Mouse (Mus musculus): Measurements from ENCODE around the gene Setd4. TPM values are rescaled to one million over a fixed set of nuclear protein-coding genes. Genes with fewer than 3 reads are reported as not detected.

The Setd4 gene
- total RNA-seq, 1 experiment from 2014 or later: 13.3 TPM

DNA sequence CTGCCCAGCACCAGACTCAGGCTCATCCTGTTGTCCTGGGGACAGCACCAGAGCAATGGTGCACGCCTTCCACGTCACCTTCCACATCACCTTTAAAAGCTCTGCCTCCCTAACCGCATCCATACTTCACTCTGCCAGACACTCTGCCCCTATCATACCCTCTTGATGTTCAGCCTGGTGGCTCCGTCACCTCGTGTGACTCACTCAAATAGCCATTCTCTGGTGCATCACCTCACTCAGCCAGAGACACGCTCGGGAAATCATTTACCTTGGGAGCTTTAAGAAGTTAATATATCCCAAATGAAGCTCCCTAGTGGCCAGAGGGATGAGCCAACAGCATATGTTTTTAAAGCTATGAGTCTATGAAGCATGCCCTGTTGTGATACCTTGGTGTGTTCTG lies 7.1 kb downstream of the Setd4 start:
- ATAC-seq (replicated peaks in 1 of 2; ENCODE audit: insufficient read depth in 1 of 2, low FRiP score in 2 of 2, low TSS enrichment in 1 of 2, low read depth in 1 of 2, poor library complexity in 2 of 2, severe bottlenecking in 2 of 2): no peak

- ATAC-seq (replicated peaks in 1 of 2; ENCODE audit: insufficient read depth in 1 of 2, low FRiP score in 2 of 2, low TSS enrichment in 1 of 2, low read depth in 1 of 2, poor library complexity in 2 of 2, severe bottlenecking in 2 of 2): no peak
These were observed 8.1 kb downstream of the Setd4 start for GRCm38 (mm10) chr16:93595766-93596165.

- no peak for ATAC-seq (replicated peaks in 1 of 2; ENCODE audit: insufficient read depth in 1 of 2, low FRiP score in 2 of 2, low TSS enrichment in 1 of 2, low read depth in 1 of 2, poor library complexity in 2 of 2, severe bottlenecking in 2 of 2)
These were observed 9.4 kb downstream of the Setd4 start for GRCm38 (mm10) chr16:93594448-93594847.

DNA sequence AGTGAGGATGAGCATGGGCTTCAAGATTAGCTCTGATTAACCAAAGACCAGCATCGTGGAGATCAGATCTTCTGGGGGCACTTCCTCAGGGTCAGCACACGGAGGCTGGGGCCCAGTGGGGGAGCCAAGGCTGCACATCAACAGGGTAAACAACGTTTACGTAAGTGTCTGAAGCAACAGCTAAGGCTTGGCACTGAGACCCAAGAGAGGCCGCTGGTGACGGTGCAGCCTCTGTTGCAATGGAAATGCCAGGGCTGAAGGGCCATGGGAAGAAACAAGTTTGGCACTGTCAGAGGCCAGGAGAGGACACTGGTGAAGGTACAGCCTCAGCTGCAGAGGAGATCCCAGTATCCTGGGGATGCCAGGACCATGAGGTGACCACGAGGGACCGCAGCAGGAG lies 10.5 kb downstream of the Setd4 start:
- no peak for ATAC-seq (replicated peaks in 1 of 2; ENCODE audit: insufficient read depth in 1 of 2, low FRiP score in 2 of 2, low TSS enrichment in 1 of 2, low read depth in 1 of 2, poor library complexity in 2 of 2, severe bottlenecking in 2 of 2)

DNA sequence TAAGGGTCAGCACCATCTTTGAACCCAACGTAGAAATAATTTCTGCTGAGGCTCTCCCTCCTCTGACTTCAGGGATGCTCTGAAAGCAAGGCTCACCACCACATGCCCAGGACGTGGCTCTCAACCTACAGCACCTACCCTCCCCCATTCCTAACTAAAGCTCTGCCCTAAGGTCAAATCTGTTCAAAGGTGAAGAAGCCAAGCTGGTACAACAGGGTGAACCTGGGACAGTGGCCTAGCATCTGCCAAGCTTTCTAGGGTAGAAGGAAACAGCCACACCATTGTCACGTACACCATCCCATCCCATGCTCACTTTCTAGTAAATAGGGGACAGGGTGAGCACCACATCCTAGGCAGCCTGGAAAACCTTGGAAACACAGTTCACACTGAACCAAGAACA lies 11.2 kb downstream of the Setd4 start:
- no peak for ATAC-seq (replicated peaks in 1 of 2; ENCODE audit: insufficient read depth in 1 of 2, low FRiP score in 2 of 2, low TSS enrichment in 1 of 2, low read depth in 1 of 2, poor library complexity in 2 of 2, severe bottlenecking in 2 of 2)

- ATAC-seq (replicated peaks in 1 of 2; ENCODE audit: insufficient read depth in 1 of 2, low FRiP score in 2 of 2, low TSS enrichment in 1 of 2, low read depth in 1 of 2, poor library complexity in 2 of 2, severe bottlenecking in 2 of 2): no peak
These were observed 12.1 kb downstream of the Setd4 start for GRCm38 (mm10) chr16:93591450-93592430.

- ATAC-seq (replicated peaks in 1 of 2; ENCODE audit: insufficient read depth in 1 of 2, low FRiP score in 2 of 2, low TSS enrichment in 1 of 2, low read depth in 1 of 2, poor library complexity in 2 of 2, severe bottlenecking in 2 of 2): no peak
These were observed 12.9 kb downstream of the Setd4 start for GRCm38 (mm10) chr16:93590915-93591314.

GRCm38 (mm10) chr16:93588281-93588680 lies 15.6 kb downstream of the Setd4 start:
- no peak for ATAC-seq (replicated peaks in 1 of 2; ENCODE audit: insufficient read depth in 1 of 2, low FRiP score in 2 of 2, low TSS enrichment in 1 of 2, low read depth in 1 of 2, poor library complexity in 2 of 2, severe bottlenecking in 2 of 2)

DNA sequence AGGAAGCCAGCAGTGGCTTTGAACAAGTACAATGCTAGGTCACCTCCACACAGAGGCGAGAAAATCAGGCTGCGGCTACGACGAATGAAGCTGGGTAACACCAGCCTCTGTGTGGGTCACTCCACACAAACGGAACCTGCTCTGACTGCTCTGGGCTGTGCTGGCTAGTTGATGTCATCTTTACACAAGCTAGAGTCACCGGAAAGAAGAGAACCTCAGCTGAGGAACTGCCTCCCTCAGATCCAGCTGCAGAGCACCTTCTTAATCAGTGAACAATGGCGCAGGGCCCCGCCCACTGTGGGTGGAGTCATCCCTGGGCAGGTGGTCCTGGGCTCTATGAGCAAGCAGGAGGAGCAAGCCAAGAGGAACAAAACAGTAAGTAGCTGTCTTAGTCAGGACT lies 17.5 kb downstream of the Setd4 start:
- ATAC-seq (replicated peaks in 1 of 2; ENCODE audit: insufficient read depth in 1 of 2, low FRiP score in 2 of 2, low TSS enrichment in 1 of 2, low read depth in 1 of 2, poor library complexity in 2 of 2, severe bottlenecking in 2 of 2): peak; percentile 17 to 25; a peak in 2 of 4 replicates

GRCm38 (mm10) chr16:93585703-93586205 lies 18.1 kb downstream of the Setd4 start:
- peak; percentile 37 to 65; a peak in 3 of 4 replicates for ATAC-seq (replicated peaks in 1 of 2; ENCODE audit: insufficient read depth in 1 of 2, low FRiP score in 2 of 2, low TSS enrichment in 1 of 2, low read depth in 1 of 2, poor library complexity in 2 of 2, severe bottlenecking in 2 of 2)

GRCm38 (mm10) chr16:93584976-93585702 lies 18.7 kb downstream of the Setd4 start:
- no peak; a peak in 1 of 4 replicates for ATAC-seq (replicated peaks in 1 of 2; ENCODE audit: insufficient read depth in 1 of 2, low FRiP score in 2 of 2, low TSS enrichment in 1 of 2, low read depth in 1 of 2, poor library complexity in 2 of 2, severe bottlenecking in 2 of 2)

DNA sequence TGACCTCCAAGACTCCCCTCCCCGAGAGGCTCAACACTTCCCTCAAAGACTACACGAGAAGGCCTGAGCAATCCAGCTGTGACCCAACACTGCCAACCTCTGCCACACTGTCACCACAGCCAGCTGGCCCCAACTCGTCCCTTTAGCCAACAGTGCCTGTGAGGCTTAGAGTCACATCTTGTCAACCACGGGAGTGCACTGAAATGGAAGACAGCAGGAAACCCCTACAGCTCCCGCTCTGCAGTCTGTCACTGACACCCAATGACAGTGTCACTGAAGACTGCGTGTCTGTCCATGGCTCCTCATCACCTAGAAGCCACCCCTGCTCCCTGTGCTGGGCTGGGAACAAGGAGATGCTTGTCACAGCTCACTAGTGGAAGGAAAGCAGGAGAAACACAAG lies 22.7 kb downstream of the Setd4 start:
- ATAC-seq (replicated peaks in 1 of 2; ENCODE audit: insufficient read depth in 1 of 2, low FRiP score in 2 of 2, low TSS enrichment in 1 of 2, low read depth in 1 of 2, poor library complexity in 2 of 2, severe bottlenecking in 2 of 2): no peak

DNA sequence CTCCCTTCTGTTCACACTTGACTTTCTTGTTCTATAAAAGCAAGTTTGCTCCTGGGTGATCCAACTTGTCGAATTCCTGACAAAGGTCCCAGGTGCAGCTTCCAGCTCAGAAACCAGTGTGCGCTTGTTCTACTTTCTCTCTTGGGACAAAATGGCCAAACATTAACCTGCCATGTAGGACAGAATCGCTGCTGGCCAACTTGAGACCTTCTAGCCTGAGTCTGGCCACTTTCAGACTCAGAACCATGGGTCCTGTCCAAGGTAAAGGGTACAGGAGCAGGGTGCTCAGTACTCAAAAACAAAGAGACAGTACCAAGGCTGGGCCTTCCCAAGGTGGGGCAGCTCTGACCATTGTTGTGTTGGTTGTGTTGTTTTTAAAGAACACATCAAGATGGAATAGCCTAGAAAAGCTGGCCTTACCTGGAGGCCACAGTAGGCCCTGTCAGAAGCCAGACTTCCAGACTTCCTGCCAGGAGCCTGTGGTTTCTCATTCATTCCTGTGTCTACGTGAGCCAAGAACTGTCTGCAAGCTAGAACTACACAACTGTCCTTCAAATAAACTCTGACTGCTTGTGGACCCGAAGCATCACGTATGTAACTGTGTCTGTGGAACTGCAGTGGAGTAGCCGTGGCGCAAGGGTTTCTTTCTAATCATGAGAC lies 25.4 kb downstream of the Setd4 start:
- no peak for ATAC-seq (replicated peaks in 1 of 2; ENCODE audit: insufficient read depth in 1 of 2, low FRiP score in 2 of 2, low TSS enrichment in 1 of 2, low read depth in 1 of 2, poor library complexity in 2 of 2, severe bottlenecking in 2 of 2)

GRCm38 (mm10) chr16:93576412-93577082 lies 27.3 kb downstream of the Setd4 start:
- ATAC-seq (replicated peaks in 1 of 2; ENCODE audit: insufficient read depth in 1 of 2, low FRiP score in 2 of 2, low TSS enrichment in 1 of 2, low read depth in 1 of 2, poor library complexity in 2 of 2, severe bottlenecking in 2 of 2): peak; percentile 51 to 61; a peak in 3 of 4 replicates

- ATAC-seq (replicated peaks in 1 of 2; ENCODE audit: insufficient read depth in 1 of 2, low FRiP score in 2 of 2, low TSS enrichment in 1 of 2, low read depth in 1 of 2, poor library complexity in 2 of 2, severe bottlenecking in 2 of 2): no peak
These were observed 28.3 kb downstream of the Setd4 start for GRCm38 (mm10) chr16:93575574-93575973.

DNA sequence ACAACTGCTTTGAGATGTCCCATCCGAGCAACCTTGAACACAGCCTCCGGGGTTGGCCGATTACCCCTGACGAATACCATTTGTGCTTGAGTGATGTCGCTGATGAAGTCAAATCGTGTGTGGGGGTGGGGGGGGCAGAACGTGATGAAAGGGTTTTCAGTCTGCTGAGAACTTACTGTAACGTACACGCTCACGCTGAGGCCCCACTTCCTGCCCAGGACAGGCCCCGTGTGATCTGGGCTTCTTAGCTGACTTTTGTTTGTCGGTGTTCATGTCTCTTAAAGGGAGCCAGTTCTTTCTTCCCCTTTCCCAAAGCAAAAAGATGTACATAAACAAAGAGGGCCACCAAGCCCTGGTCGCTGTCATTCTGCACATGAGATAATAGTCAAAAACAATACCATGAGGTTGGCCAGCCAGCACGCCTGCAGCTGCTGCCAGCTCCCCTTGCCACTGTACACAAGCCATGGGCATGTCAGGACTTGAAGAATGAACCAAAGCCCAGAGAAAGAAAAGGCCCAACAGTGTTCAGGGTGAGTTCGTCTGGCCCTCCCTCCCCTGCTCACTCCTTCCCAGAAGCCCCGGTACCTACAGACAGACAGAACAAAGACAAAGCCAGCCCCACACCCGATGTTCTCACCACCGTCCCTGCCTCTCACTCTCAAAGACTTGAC lies 29.2 kb downstream of the Setd4 start:
- 0 out of 4 replicates have a peak, but pooled peaks of 1 of the 2 experiments have one; percentile 23 for ATAC-seq (replicated peaks in 1 of 2; ENCODE audit: insufficient read depth in 1 of 2, low FRiP score in 2 of 2, low TSS enrichment in 1 of 2, low read depth in 1 of 2, poor library complexity in 2 of 2, severe bottlenecking in 2 of 2)

- no peak for ATAC-seq (replicated peaks in 1 of 2; ENCODE audit: insufficient read depth in 1 of 2, low FRiP score in 2 of 2, low TSS enrichment in 1 of 2, low read depth in 1 of 2, poor library complexity in 2 of 2, severe bottlenecking in 2 of 2)
These were observed 30.4 kb downstream of the Setd4 start for GRCm38 (mm10) chr16:93573434-93573833.

Measured in hematopoietic stem cell, adult 5-6 weeks (primary cell).